Mouse (Mus musculus): ENCODE measurements around the gene Ncaph. TPM values are rescaled to one million over a fixed set of nuclear protein-coding genes. Genes with fewer than 3 reads are reported as not detected.
A peak's percentile ranks its signal among the peaks of the same experiment; 100 is the strongest.

Gene Ncaph
- polyA plus RNA-seq, 1 experiment: 14.2 TPM

DNA sequence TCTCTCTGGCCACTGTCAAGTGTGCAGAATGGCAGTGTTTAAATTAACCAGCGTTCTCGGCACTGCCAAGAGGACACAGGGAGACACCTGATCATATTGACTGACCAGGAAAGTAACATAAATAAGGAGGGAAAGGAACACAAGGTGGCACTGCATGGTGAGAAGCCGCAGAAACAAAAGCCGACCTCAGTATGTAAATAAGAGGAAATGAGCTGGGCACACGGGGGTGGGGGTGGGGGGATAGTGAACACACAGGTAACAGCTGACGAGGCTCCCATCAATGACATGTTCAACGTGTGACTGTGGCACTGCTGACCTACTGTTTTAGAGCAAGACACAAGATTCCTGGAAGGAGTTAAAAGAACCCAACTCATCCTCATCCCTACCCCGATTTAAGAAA lies 2.4 kb downstream of the Ncaph start:
- no peak for TF ChIP-seq E2F4 (IDR thresholded peaks at IDR 0.05; ENCODE audit: insufficient read depth)
- TF ChIP-seq CEBPB (IDR thresholded peaks at IDR 0.05; ENCODE audit: insufficient read depth, poor library complexity, severe bottlenecking): no peak
- TF ChIP-seq POLR2AphosphoS2 (IDR thresholded peaks at IDR 0.05; ENCODE audit: insufficient read length, low read depth): no peak
- TF ChIP-seq MYOG (IDR thresholded peaks at IDR 0.05; ENCODE audit: control insufficient read depth in 1 of 3, insufficient read depth in 1 of 3, insufficient read length in 2 of 3, low read depth in 2 of 3): no peak
- TF ChIP-seq SRF (IDR thresholded peaks at IDR 0.05; ENCODE audit: control insufficient read depth, insufficient read length, low read depth): no peak
- TF ChIP-seq TCF3 (IDR thresholded peaks at IDR 0.05; ENCODE audit: insufficient read length, low read depth): no peak
- TF ChIP-seq POLR2A (IDR thresholded peaks at IDR 0.05; ENCODE audit: insufficient read length, low read depth): no peak
- no peak for TF ChIP-seq TCF12 (IDR thresholded peaks at IDR 0.05; ENCODE audit: insufficient read depth, poor library complexity, severe bottlenecking)
- no peak for TF ChIP-seq REST (IDR thresholded peaks at IDR 0.05; ENCODE audit: insufficient read depth, insufficient read length)
- TF ChIP-seq MYOD1 (IDR thresholded peaks at IDR 0.05; ENCODE audit: control insufficient read depth in 1 of 3, insufficient read length in 2 of 3, low read depth in 2 of 3): no peak
- no peak for TF ChIP-seq USF1 (IDR thresholded peaks at IDR 0.05; ENCODE audit: low read depth)
- TF ChIP-seq MAX (IDR thresholded peaks at IDR 0.05; ENCODE audit: low read depth): no peak
- Histone ChIP-seq H3K36me3 (ENCODE audit: control insufficient read depth, insufficient read depth) (no peaks in the 10 kb centered on the region), H3K27me3 (ENCODE audit: control insufficient read depth, insufficient read depth, insufficient read length) (no peaks in the 10 kb centered on the region), H3ac (ENCODE audit: control insufficient read depth, insufficient read length) (no peak overlapping the region), H3K4me3 (no peak overlapping the region), H3K4me2 (ENCODE audit: low read depth) (peak overlapping the region; percentile 84), H3K79me2 (ENCODE audit: control insufficient read depth, insufficient read depth) (peaks cover 51% of the 10 kb centered on the region)

- H3K4me2 ChIP-seq (ENCODE audit: low read depth): no peak overlapping the region
- H3K4me3 ChIP-seq: no peak overlapping the region
- TF ChIP-seq E2F4 (IDR thresholded peaks at IDR 0.05; ENCODE audit: insufficient read depth): no peak
- no peak for TF ChIP-seq POLR2AphosphoS2 (IDR thresholded peaks at IDR 0.05; ENCODE audit: insufficient read length, low read depth)
- TF ChIP-seq MAX (IDR thresholded peaks at IDR 0.05; ENCODE audit: low read depth): no peak
- no peak for TF ChIP-seq TCF3 (IDR thresholded peaks at IDR 0.05; ENCODE audit: insufficient read length, low read depth)
- no peak for TF ChIP-seq CEBPB (IDR thresholded peaks at IDR 0.05; ENCODE audit: insufficient read depth, poor library complexity, severe bottlenecking)
- TF ChIP-seq MYOD1 (IDR thresholded peaks at IDR 0.05; ENCODE audit: control insufficient read depth in 1 of 3, insufficient read length in 2 of 3, low read depth in 2 of 3): no peak
- no peak for TF ChIP-seq TCF12 (IDR thresholded peaks at IDR 0.05; ENCODE audit: insufficient read depth, poor library complexity, severe bottlenecking)
- no peak for TF ChIP-seq POLR2A (IDR thresholded peaks at IDR 0.05; ENCODE audit: insufficient read length, low read depth)
- no peak for TF ChIP-seq USF1 (IDR thresholded peaks at IDR 0.05; ENCODE audit: low read depth)
- no peak for TF ChIP-seq REST (IDR thresholded peaks at IDR 0.05; ENCODE audit: insufficient read depth, insufficient read length)
- no peak for TF ChIP-seq SRF (IDR thresholded peaks at IDR 0.05; ENCODE audit: control insufficient read depth, insufficient read length, low read depth)
- no peak for TF ChIP-seq MYOG (IDR thresholded peaks at IDR 0.05; ENCODE audit: control insufficient read depth in 1 of 3, insufficient read depth in 1 of 3, insufficient read length in 2 of 3, low read depth in 2 of 3)
- peaks cover 15% of the 10 kb centered on the region for H3K36me3 ChIP-seq (ENCODE audit: control insufficient read depth, insufficient read depth)
- H3K79me2 ChIP-seq (ENCODE audit: control insufficient read depth, insufficient read depth): peaks cover 51% of the 10 kb centered on the region
- no peak overlapping the region for H3ac ChIP-seq (ENCODE audit: control insufficient read depth, insufficient read length)
- no peaks in the 10 kb centered on the region for H3K27me3 ChIP-seq (ENCODE audit: control insufficient read depth, insufficient read depth, insufficient read length)
These were observed 4.8 kb downstream of the Ncaph start for GRCm38 (mm10) chr2:127128926-127129325.

DNA sequence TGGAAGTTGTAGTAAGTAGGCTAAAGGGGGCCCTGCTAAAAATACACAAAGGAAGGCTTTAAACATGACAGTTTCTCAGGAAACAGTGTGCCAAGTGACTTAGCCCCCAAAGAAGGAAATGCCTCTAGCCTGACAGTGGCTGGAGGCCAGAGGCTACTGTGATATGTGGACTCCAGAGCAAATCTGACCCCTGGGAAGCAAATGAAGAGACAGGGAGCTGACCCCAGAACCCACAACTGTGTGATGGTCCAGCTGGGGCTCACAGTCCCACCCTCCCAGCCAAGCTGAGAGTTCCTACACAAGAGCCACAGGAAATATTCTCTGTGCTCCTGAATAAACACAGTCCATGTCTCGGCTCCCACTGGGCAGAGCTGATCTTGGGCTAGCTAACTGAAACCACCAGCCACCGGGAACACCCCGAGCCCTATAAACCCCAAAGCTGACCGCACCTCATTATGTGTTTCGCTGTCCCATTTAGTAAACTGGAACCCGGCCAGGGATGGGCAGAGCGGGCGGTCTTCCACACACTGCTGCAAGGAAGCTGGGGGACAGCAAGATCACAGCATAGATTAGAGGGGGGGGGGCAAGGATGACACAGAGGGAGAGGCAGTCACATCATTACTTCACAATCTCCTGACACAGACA lies 12.0 kb downstream of the Ncaph start:
- Histone ChIP-seq H3K79me2 (ENCODE audit: control insufficient read depth, insufficient read depth) (no peaks in the 10 kb centered on the region), H3K36me3 (ENCODE audit: control insufficient read depth, insufficient read depth) (peaks cover 41% of the 10 kb centered on the region), H3K4me3 (no peak overlapping the region), H3K4me2 (ENCODE audit: low read depth) (no peak overlapping the region), H3ac (ENCODE audit: control insufficient read depth, insufficient read length) (no peak overlapping the region), H3K27me3 (ENCODE audit: control insufficient read depth, insufficient read depth, insufficient read length) (no peaks in the 10 kb centered on the region)
- TF ChIP-seq POLR2A (IDR thresholded peaks at IDR 0.05; ENCODE audit: insufficient read length, low read depth) (no peak), CEBPB (IDR thresholded peaks at IDR 0.05; ENCODE audit: insufficient read depth, poor library complexity, severe bottlenecking) (no peak), TCF3 (IDR thresholded peaks at IDR 0.05; ENCODE audit: insufficient read length, low read depth) (no peak), REST (IDR thresholded peaks at IDR 0.05; ENCODE audit: insufficient read depth, insufficient read length) (no peak), TCF12 (IDR thresholded peaks at IDR 0.05; ENCODE audit: insufficient read depth, poor library complexity, severe bottlenecking) (no peak)

GRCm38 (mm10) chr2:127108986-127109385 lies 24.8 kb downstream of the Ncaph start:
- H3ac ChIP-seq (ENCODE audit: control insufficient read depth, insufficient read length): no peak overlapping the region
- no peaks in the 10 kb centered on the region for H3K27me3 ChIP-seq (ENCODE audit: control insufficient read depth, insufficient read depth, insufficient read length)
- no peaks in the 10 kb centered on the region for H3K79me2 ChIP-seq (ENCODE audit: control insufficient read depth, insufficient read depth)
- no peak overlapping the region for H3K4me3 ChIP-seq
- H3K36me3 ChIP-seq (ENCODE audit: control insufficient read depth, insufficient read depth): peaks cover 17% of the 10 kb centered on the region
- no peak overlapping the region for H3K4me2 ChIP-seq (ENCODE audit: low read depth)
- no peak for TF ChIP-seq SRF (IDR thresholded peaks at IDR 0.05; ENCODE audit: control insufficient read depth, insufficient read length, low read depth)
- TF ChIP-seq E2F4 (IDR thresholded peaks at IDR 0.05; ENCODE audit: insufficient read depth): no peak
- no peak for TF ChIP-seq MAX (IDR thresholded peaks at IDR 0.05; ENCODE audit: low read depth)
- TF ChIP-seq TCF3 (IDR thresholded peaks at IDR 0.05; ENCODE audit: insufficient read length, low read depth): no peak
- TF ChIP-seq MYOG (IDR thresholded peaks at IDR 0.05; ENCODE audit: control insufficient read depth in 1 of 3, insufficient read depth in 1 of 3, insufficient read length in 2 of 3, low read depth in 2 of 3): no peak
- TF ChIP-seq CEBPB (IDR thresholded peaks at IDR 0.05; ENCODE audit: insufficient read depth, poor library complexity, severe bottlenecking): no peak
- TF ChIP-seq POLR2AphosphoS2 (IDR thresholded peaks at IDR 0.05; ENCODE audit: insufficient read length, low read depth): no peak
- TF ChIP-seq USF1 (IDR thresholded peaks at IDR 0.05; ENCODE audit: low read depth): no peak
- TF ChIP-seq MYOD1 (IDR thresholded peaks at IDR 0.05; ENCODE audit: control insufficient read depth in 1 of 3, insufficient read length in 2 of 3, low read depth in 2 of 3): no peak
- no peak for TF ChIP-seq POLR2A (IDR thresholded peaks at IDR 0.05; ENCODE audit: insufficient read length, low read depth)
- no peak for TF ChIP-seq REST (IDR thresholded peaks at IDR 0.05; ENCODE audit: insufficient read depth, insufficient read length)
- TF ChIP-seq TCF12 (IDR thresholded peaks at IDR 0.05; ENCODE audit: insufficient read depth, poor library complexity, severe bottlenecking): no peak

Data from myocyte (in vitro differentiated cells).